Mouse (Mus musculus) lung, postnatal 36 days (tissue): ENCODE results near the gene Pcsk2.

Experiments used
- DNase-seq: peaks from one replicate; pipeline ENCODE4 v3.0.0; 2022; ENCODE audit warnings: mixed read lengths

Gene Pcsk2

GRCm38 (mm10) chr2:143840895-143841294 lies 294.9 kb downstream of the Pcsk2 start:
- DNase-seq: no peak

GRCm38 (mm10) chr2:143841536-143841935 lies 295.6 kb downstream of the Pcsk2 start:
- no peak for DNase-seq

- DNase-seq: no peak
Measured at GRCm38 (mm10) chr2:143844779-143845178, 298.8 kb downstream of the Pcsk2 start.

GRCm38 (mm10) chr2:143846799-143847198 lies 300.8 kb downstream of the Pcsk2 start:
- peak; percentile 92 for DNase-seq

GRCm38 (mm10) chr2:143847291-143847690 lies 301.3 kb downstream of the Pcsk2 start:
- no peak for DNase-seq

GRCm38 (mm10) chr2:143851354-143852221 lies 305.6 kb downstream of the Pcsk2 start:
- no peak for DNase-seq

- DNase-seq: no peak
Measured at GRCm38 (mm10) chr2:143852295-143853275, 306.6 kb downstream of the Pcsk2 start.

GRCm38 (mm10) chr2:143853447-143853846 lies 307.5 kb downstream of the Pcsk2 start:
- DNase-seq: peak; percentile 41

GRCm38 (mm10) chr2:143859166-143859565 lies 313.2 kb downstream of the Pcsk2 start:
- no peak for DNase-seq

GRCm38 (mm10) chr2:143862484-143863231 lies 316.7 kb downstream of the Pcsk2 start, which contains the start of gene Bfsp1:
Gene Bfsp1 (minus strand): TSS chr2:143863173.
- peak; percentile 53 for DNase-seq

- peak; percentile 53 for DNase-seq
Measured at GRCm38 (mm10) chr2:143864600-143864999, 318.6 kb downstream of the Pcsk2 start.
